ENCODE assay signal across 8 mouse cellular contexts in the genomic region with DNA sequence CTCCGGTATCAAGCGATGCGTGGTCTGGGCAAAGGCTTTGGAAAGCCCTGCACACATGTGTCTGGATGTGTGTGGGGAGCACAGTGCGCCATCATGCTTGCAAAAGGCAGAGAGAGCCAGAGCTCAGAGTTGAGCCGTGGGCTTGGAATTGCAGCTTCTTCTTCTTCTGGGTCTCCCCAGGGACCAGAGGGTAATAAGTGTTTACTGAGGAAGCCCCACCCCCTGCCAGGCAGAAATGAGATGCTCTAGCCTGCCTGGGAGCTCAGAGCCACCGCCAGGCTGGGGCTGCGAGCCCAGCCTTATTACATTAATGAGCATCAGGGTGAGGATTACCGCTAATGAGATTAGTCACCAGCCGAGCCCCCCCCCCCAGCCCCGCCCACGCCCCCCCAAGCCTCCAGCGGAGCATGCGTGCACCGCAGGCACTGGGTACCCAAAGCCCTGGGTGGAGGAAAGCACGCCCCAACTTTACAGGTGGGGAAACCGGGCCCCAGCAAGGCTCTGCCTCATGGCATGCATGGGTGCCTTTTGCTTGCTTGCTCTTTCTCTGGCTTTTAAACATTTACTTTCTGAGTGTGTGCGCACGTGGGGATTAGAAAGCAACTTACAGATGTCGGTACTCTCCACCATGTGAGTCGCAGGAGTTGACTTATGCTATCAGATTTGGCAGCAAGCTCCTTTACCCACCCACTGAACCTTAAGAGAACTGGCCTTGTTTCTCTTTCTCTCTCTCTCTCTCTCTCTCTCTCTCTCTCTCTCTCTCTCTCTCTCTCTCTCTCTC. TPM values are rescaled to one million over a fixed set of nuclear protein-coding genes. Genes with fewer than 3 reads are reported as not detected.
DNase-seq lines count a peak whose midpoint lies in the region; ATAC-seq lines count a peak whose summit lies in the region.

No protein-coding gene starts in this region.

- no peaks in the 10 kb centered on the region for H3K9me3 ChIP-seq in neural tube, embryonic 14.5 days (ENCODE audit: control insufficient read depth, low read length)

- DNase-seq in kidney, adult 11 months: peak; percentile 38
- DNase-seq in kidney, adult 18-20 months: no peak
- peak; percentile 35 for DNase-seq in embryo, embryonic 9.5 days (ENCODE audit: extremely low spot score)
- DNase-seq in kidney, adult 9 months: peak; percentile 47
- DNase-seq in left cerebral cortex, adult 8-10 months (ENCODE audit: low spot score in 2 of 2): no peak
- no peak for DNase-seq in adrenal gland, postnatal 36 days

- H3K4me2 ChIP-seq in neural tube, embryonic 14.5 days (ENCODE audit: low read depth, low read length): peak overlapping the region; percentile 26; the same call in 1 of the 2 replicates

- no peak overlapping the region for H3K4me3 ChIP-seq in neural tube, embryonic 14.5 days (ENCODE audit: low read depth, low read length)

- 12% methylated on average over 20 of the region's 20 CpGs for WGBS in neural tube, embryonic 14.5 days

- no peak overlapping the region for H3K9ac ChIP-seq in neural tube, embryonic 14.5 days (replicated peaks; ENCODE audit: low read depth, low read length)

- H3K27ac ChIP-seq in neural tube, embryonic 14.5 days (ENCODE audit: low read depth, low read length): peak overlapping the region; percentile 72

- H3K27me3 ChIP-seq in neural tube, embryonic 14.5 days (ENCODE audit: control insufficient read depth, insufficient read depth, low read length): no peaks in the 10 kb centered on the region

- peak; percentile 82 for ATAC-seq in neural tube, embryonic 14.5 days (ENCODE audit: low read depth)
- no peak for ATAC-seq in activated CD4-positive, CD25-positive, alpha-beta regulatory T cell, adult 4 months

- H3K36me3 ChIP-seq in neural tube, embryonic 14.5 days (ENCODE audit: control insufficient read depth, insufficient read depth, low read length): no peaks in the 10 kb centered on the region

- peaks cover 13% of the 10 kb centered on the region; the same call in 1 of the 2 replicates for H3K4me1 ChIP-seq in neural tube, embryonic 14.5 days (ENCODE audit: control insufficient read depth, insufficient read depth, low read length)

RNA-seq across cellular contexts. Expression of gene Sdc3, which starts 44.1 kb away (rescaled TPM):
- polyA plus RNA-seq in neural tube, embryonic 14.5 days (2014; fragmentation: Nextera tagmentation; extraction: Ambion mirVana): 83.2 and 83.4 TPM in 2 replicates
- total RNA-seq in left cerebral cortex, adult 8-10 months (2022): 100 to 1,000 TPM; 137 to 168 (median 159) TPM
- 1 to 10 TPM; 1.0 to 1.5 TPM for polyA plus RNA-seq in activated CD4-positive, CD25-positive, alpha-beta regulatory T cell, adult 4 months (2017; shearing (Covaris generic))
- total RNA-seq in adrenal gland, postnatal 36 days (2021): 100 to 1,000 TPM; 294 to 435 TPM

Comparison
In these comparisons a context has a peak if more than half of its experiments do, and no peak if none do; other contexts are left out.
1. DNase-seq: peak in kidney, adult 11 months (single experiment), embryo, embryonic 9.5 days (single experiment) and kidney, adult 9 months (single experiment); none in kidney, adult 18-20 months (single experiment), left cerebral cortex, adult 8-10 months (0 of 2) and adrenal gland, postnatal 36 days (0 of 2).